Mouse (Mus musculus) urinary bladder, adult 2 months (tissue): ENCODE data around the gene Cblb. TPM values are rescaled to one million over a fixed set of nuclear protein-coding genes. Genes with fewer than 3 reads are reported as not detected.

ENCODE experiments used
- DNase-seq: peaks from one replicate; pipeline ENCODE4 v3.0.0; 2022; ENCODE audit warnings: low spot score
- polyA plus RNA-seq: library from polyadenylated mRNA; depleted of rRNA; stranded (reverse); fragments of >200 nt; gene quantifications from 2 replicates; pipeline ENCODE4 v1.2.3, GENCODE M21; 2012

Gene Cblb
- polyA plus RNA-seq, 1 experiment, result 9.6 TPM

DNA sequence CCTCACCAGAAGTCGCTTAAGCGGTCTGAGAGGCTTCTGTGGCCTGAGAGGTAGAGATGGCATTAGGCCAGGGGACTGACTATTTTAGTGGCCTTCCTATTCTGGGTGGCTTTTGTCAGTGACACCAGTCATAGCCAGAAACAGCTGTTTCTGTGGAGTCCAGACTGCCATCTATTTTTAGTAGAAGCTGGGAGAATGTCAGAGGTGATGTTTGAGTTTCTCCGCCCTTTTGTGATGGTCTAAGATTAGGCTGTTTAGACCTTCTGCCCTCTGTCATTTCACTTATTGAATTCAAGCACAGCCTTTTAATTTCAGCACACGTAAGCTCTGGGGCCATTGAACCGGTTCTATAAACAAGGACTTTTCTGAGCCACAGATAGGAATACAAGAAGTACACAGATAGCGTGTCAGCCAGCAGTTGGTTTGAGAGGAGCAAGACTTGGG lies 40.8 kb downstream of the Cblb start:
- no peak for DNase-seq

- no peak for DNase-seq
These were observed 45.6 kb downstream of the Cblb start for GRCm38 (mm10) chr16:52076652-52077051.

DNA sequence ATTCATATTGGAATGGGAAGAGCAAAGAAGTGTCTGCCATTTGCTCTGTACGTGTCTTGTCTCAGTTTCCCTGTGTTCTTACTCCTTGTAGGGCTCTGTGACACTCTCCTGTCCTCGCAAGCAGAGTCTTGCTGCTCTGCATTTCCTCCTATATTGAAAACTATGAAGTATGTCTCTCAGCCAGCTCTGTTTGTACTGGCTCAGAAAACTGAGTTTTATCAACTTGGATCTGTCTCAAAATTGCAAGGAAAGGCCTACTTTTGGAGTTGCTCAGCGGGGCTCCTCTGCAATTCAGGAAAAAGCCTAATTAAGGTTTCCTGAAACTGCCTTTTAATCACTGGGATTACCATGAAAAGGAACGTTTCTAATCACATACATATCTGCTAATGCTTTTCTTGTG lies 46.9 kb downstream of the Cblb start:
- DNase-seq, result no peak

- DNase-seq, result no peak
These were observed 47.9 kb downstream of the Cblb start for GRCm38 (mm10) chr16:52078758-52079474.

- no peak for DNase-seq
These were observed 48.4 kb downstream of the Cblb start for GRCm38 (mm10) chr16:52079475-52079823.

DNA sequence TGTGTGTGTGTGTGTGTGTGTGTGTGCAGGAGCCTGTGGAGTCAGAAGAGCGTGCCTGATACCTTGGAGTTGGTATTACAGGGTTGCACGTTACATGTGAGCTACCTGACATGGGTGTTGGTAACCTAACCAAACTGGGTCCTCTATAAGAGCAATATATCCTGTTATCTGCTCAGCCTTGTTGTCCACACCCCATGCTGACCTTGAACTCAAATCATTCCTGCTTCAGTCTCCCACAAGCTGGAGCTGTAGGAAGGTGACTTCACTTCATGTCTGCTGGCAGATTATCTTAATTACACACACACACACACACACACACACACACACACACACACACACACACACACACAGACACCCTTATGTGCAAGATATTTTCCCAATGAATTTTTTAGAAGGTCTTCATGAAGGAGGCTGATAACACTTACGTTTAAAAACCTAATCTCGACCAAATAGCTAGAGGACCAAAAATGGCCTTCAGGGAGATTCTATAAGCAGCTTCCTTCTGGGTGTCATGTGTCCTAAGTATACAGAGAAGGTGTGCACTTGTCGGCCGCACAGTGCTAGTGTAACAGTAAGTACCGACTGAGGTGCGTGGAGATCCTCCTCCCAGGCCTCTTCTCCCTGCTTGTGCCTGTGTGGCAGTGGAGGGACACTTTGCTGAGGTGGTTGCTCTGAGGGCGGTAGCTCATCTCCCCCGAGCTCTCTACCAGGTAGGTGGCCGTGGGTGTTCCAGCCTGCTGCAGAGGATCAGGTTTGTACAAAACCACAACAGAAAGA lies 49.8 kb downstream of the Cblb start:
- DNase-seq, result no peak

DNA sequence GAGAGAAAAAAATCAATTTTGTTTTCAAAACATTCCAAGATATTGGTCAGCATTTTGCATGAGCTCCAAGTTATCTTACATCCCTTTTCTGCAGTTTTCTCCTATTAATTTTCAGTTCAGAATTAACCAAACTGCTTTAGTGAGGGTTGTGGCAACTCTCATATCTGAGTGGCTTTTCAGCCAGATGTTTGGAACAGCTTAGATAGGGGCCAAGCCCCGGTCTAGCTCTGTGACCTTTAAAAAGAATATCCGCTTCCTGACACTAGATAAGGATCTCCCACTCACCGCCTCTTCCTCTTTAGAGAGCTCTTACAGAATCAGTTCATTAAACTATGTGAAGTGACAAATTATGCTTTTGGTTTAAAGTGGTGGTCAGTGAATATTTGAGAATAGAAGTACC lies 50.7 kb downstream of the Cblb start:
- no peak for DNase-seq

DNA sequence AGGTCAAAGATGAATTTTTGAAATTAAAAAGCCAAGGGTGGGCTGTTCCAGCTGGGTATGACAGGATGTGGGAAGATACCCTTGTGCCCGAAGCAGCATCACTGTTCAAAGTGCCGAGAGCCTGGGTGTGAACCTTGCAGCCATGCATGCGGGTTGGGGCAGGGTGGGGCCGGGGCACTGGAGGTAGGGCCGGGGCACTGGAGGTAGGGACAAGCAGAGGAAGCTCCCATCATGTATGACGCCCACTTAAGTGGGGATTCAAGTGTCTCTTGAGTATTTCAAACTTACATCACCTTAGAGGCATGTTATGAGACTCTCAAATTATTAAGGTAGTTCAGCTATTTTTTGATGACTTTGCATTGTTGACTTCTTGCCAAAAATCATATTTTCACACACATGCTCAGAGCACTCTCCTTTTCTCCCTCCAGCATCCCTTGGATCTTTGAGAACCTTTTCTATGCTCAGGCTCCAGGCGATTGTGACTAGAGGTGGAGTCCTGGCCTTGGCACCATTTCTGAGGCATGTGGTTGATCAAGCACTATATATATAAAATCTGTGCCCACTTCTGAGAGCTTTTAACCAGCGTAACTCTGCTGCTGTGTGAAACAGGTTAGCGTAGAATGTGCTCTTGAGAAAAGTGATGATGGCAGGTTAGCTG lies 55.9 kb downstream of the Cblb start:
- no peak for DNase-seq

DNA sequence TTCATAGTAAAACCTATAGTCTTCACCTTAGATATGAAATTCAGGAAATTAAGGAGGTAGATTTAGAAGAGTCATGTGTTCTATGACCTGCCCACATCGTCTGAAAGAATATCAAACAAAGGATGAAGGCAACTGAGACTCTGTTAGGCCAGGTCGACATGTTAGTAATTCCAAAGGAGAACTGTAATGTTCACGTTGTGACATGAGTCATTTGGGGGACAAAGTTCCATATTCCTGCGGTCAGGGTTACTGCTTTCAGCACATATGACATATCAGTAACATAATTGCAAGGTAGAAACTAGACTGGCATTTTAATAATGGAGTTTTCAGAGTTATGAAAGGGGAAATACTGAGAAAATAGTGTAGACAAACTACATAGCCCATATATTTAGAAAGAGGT lies 58.3 kb downstream of the Cblb start:
- DNase-seq, result no peak

DNA sequence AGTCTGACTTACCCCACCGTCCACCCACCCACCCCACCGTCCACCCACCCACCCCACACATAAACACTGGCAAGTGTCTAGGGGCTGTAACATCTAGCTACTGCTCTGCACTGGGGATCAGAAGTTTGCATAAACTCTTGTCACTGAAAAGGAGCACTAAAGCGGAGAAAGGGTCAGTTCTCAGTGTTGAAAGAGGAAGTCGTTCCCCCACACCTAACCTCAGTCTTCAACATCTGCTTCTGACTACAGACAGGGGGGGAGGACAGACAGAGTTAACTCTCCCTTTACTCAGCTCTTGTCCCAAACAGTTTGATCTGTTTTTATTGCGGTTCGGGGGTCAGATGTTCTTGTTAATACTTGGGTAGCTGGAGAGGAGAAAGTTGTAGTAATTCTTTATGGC lies 59.9 kb downstream of the Cblb start:
- DNase-seq, result no peak

- DNase-seq, result no peak
These were observed 62.6 kb downstream of the Cblb start for GRCm38 (mm10) chr16:52093325-52094253.

- DNase-seq, result no peak
These were observed 63.9 kb downstream of the Cblb start for GRCm38 (mm10) chr16:52094735-52095459.

- no peak for DNase-seq
These were observed 64.6 kb downstream of the Cblb start for GRCm38 (mm10) chr16:52095643-52096042.

DNA sequence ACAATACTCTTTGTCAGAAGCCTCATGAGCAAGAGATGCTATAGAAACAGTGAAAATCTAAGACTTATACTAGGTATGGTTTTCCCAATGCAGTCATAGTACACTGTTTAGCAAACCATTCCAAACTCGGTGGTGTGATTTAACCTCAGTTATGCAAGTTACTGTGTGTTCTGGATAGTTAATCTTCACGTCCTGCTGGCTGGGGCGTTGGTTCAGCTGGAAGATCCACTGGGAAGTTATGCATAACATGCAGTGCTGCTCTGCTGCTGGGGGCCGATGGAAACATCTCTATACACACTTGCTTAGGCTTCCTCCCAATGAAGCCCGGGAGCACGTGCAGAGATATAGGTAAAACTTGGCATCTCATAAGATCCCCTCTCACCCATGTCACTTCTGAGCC lies 69.4 kb downstream of the Cblb start:
- DNase-seq, result no peak

DNA sequence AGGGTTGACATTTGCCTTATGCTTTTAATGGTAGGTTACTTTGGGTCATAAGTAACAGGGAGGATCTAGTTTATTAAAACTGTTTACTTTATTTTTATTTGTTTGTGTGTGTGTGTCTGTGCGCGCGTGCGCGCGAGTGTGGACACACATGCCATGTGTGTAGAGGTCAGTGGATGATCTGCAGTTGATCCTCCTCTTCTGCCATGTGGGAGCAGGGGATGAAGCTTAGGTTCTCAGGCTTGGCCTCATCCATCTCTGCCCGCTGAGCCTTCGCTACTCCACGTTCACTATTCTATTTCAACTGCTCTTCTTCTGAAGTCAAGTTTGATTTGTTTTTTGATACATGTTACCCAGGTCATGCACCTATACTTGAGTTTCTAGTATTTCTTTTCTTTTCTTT lies 73.6 kb downstream of the Cblb start:
- DNase-seq, result no peak

DNA sequence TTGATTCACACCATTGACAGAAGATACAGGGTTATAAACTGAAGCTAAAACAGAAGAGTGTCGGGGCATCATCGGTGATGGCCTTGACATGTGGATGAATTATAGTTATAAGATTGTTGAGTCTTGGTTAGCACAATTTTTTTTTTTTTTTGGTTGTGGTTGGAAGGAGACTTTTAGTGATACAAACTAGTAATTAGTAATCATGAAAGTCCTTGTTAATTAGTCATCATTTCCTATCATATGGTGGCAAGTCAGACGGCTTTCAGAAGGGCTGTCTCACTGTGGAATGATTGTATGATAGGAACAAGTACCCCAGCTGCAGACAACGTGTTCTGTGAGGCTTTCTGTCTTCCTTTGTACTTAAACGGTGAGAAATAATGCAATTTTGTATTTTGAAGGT lies 76.8 kb downstream of the Cblb start:
- no peak for DNase-seq

DNA sequence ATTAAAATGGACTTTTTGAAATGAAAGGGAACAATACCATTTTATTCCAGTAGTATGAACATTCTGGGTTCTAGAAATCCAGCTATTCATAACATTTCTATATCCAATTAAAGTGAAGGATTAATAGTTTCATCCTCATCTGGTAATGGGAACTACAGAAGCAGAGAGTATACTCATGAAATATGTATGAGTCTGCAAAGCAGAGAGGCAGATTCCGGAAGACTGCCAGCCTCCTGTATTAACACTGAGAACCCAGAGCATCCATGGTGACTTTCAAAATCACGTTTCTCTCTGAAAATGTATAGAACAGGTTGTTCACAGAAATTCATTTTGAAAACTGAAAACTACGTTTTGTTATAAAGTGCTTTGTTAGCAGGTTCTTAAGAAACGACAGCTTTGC lies 83.4 kb downstream of the Cblb start:
- DNase-seq, result no peak

DNA sequence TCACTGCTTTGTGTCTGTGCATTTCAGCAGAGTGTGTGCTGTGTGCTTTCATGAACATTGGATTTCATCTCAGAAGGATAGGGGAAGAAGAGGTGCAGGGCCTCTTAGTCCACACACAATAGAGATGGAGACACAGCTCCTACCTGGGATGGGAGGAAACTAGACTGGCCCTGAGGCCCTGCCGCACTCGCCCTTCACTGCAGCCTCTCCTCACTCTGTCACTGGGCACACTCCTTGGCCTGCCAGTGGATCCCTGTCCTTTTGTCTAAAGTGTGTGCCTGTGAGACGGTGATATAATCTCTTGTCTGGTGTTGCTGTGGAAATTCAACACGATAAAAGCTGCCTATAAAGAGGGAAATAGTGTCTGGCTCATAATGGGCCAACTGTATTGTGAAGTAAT lies 88.0 kb downstream of the Cblb start:
- no peak for DNase-seq

DNA sequence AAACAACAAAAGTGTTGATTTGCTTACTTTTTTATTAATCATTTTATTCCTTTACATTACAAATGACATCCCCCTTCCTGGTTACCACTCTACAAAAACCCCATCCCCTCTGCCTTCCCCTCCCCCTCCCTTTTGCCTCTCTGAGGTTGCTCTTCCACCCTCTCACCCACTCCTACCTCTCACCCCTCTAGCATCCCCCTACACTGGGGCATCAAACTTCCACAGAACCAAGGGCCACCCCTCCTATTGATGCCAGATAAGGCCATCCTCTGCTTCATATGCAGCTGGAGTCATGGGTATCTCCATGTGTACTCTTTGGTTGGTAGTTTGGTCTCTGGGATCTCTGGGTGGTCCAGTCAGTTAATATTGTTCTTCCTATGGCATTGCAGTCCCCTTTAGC lies 93.9 kb downstream of the Cblb start:
- no peak for DNase-seq

DNA sequence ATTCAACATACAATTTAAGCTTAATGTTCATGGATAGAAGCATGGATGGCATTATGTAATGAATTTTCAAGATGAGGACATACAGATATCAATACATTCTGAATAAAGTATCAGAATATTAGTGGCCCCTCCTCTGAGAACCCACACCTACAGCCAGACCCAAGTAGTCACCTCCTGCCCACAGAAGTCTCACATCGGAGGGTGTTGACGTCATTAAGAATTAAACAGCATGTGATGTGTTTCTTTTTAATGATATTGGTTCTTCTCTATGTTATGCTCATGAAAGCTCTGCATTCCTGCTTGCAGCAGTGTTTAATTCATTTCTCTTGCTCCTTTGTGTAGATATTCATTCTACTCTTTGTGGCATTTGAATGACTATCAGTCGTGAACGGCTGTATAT lies 94.9 kb downstream of the Cblb start:
- DNase-seq, result no peak

GRCm38 (mm10) chr16:52129357-52129905 lies 98.4 kb downstream of the Cblb start:
- no peak for DNase-seq
